Mouse (Mus musculus) limb, embryonic 14.5 days (tissue): ENCODE measurements around the gene Ccm2l. TPM values are rescaled to one million over a fixed set of nuclear protein-coding genes. Genes with fewer than 3 reads are reported as not detected.

Source experiments
- ATAC-seq: fragments of 200-750 bp; cut with Nextera tagmentation; 2 replicates; pipeline ENCODE4 v1.8.0; 2017; ENCODE audit warnings: low read depth, moderate number of reproducible peaks, moderate TSS enrichment; ENCODE audit not compliant: low FRiP score
- DNase-seq: peaks from one replicate; pipeline ENCODE4 v3.0.0-alpha.2; 2015; ENCODE audit warnings: low spot score
- H3K27ac ChIP-seq: fragments of 300-500 bp; sonication (generic); replicated peaks from 2 replicates; pipeline ENCODE4 v1.5.1; 2014; ENCODE audit warnings: low read depth, mild to moderate bottlenecking, low read length, moderate library complexity, mixed read lengths
- H3K27me3 ChIP-seq: fragments of 300-500 bp; sonication (generic); 2 replicates; pipeline ENCODE4 v1.6.1; 2014; ENCODE audit warnings: low read length, mixed read lengths; ENCODE audit not compliant: control insufficient read depth, insufficient read depth
- H3K36me3 ChIP-seq: fragments of 300-500 bp; sonication (generic); 2 replicates; pipeline ENCODE4 v1.6.1; 2014; ENCODE audit warnings: mild to moderate bottlenecking, low read length, moderate library complexity, mixed read lengths; ENCODE audit not compliant: control insufficient read depth, insufficient read depth
- H3K4me1 ChIP-seq: fragments of 300-500 bp; sonication (generic); 2 replicates; pipeline ENCODE4 v1.6.1; 2014; ENCODE audit warnings: antibody characterized with exemption, low read length, mixed read lengths; ENCODE audit not compliant: control insufficient read depth, insufficient read depth
- H3K4me2 ChIP-seq: fragments of 300-500 bp; sonication (generic); replicated peaks from 2 replicates; pipeline ENCODE4 v1.6.1; 2014; ENCODE audit warnings: low read depth, mild to moderate bottlenecking, low read length, moderate library complexity; ENCODE audit not compliant: severe bottlenecking
- H3K4me3 ChIP-seq: fragments of 300-500 bp; sonication (generic); replicated peaks from 2 replicates; pipeline ENCODE4 v1.5.1; 2014; ENCODE audit warnings: low read length
- H3K9ac ChIP-seq: fragments of 300-500 bp; sonication (generic); 2 replicates; pipeline ENCODE4 v1.6.1; 2014; ENCODE audit warnings: mild to moderate bottlenecking, low read depth, low read length, moderate library complexity; ENCODE audit not compliant: severe bottlenecking
- H3K9me3 ChIP-seq: fragments of 300-500 bp; sonication (generic); 2 replicates; pipeline ENCODE4 v1.6.1; 2016; ENCODE audit warnings: low read length; ENCODE audit not compliant: control insufficient read depth
- POLR2A ChIP-seq: fragments of 200-500 bp; IDR thresholded peaks from 2 replicates; pipeline ENCODE4 v1.8.0; 2012; ENCODE audit warnings: inconsistent platforms, mild to moderate bottlenecking, moderate library complexity, borderline replicate concordance; ENCODE audit not compliant: insufficient read depth, insufficient read length; ENCODE audit errors: extremely low read depth
- WGBS: fragments of 180-500 bp; shearing (Covaris S2); extraction: QIAGEN DNeasy Blood & Tissue Kit; methylation state at CpG from one replicate; pipeline ENCODE4 v1.1.7; 2014; 5-methylcytosine and 5-hydroxymethylcytosine counted together
- polyA plus RNA-seq, 2 experiments: library from polyadenylated mRNA; depleted of rRNA in 1 of 2; stranded (reverse) in 1 of 2; unstranded in 1 of 2; fragments of >200 nt; fragmentation: Nextera tagmentation in 1 of 2; extraction: Ambion mirVana in 1 of 2; gene quantifications; 2 replicates each; pipeline versions ENCODE4 v1.2.1 to v1.2.3; 2012 to 2014

The Ccm2l gene
- polyA plus RNA-seq, 2 experiments, result 2.1 to 11.4 TPM

- H3K27me3 ChIP-seq, result peaks cover 17% of the 10 kb centered on the region
- ATAC-seq (no peak), DNase-seq (no peak)
- no peak overlapping the region for H3K9ac ChIP-seq
- H3K36me3 ChIP-seq, result no peaks in the 10 kb centered on the region
- no peaks in the 10 kb centered on the region for H3K9me3 ChIP-seq
- H3K4me3 ChIP-seq, result no peak overlapping the region
- H3K4me2 ChIP-seq, result no peak overlapping the region
- no peak overlapping the region for H3K27ac ChIP-seq
- TF ChIP-seq POLR2A, result no peak
- 76% methylated on average over 7 of the region's 7 CpGs for WGBS
- H3K4me1 ChIP-seq, result no peaks in the 10 kb centered on the region
Observed at GRCm38 (mm10) chr2:153026052-153026451, 39.7 kb upstream of the Ccm2l start.

- 47% methylated on average over 4 of the region's 4 CpGs for WGBS
Observed at GRCm38 (mm10) chr2:153027501-153027900, 38.3 kb upstream of the Ccm2l start.

GRCm38 (mm10) chr2:153030422-153030821 is 35.3 kb upstream of the Ccm2l start:
- ATAC-seq (no peak), DNase-seq (no peak)
- H3K27me3 ChIP-seq, result peaks cover 49% of the 10 kb centered on the region
- H3K9me3 ChIP-seq, result no peaks in the 10 kb centered on the region
- no peak for TF ChIP-seq POLR2A
- no peaks in the 10 kb centered on the region for H3K36me3 ChIP-seq
- no peak overlapping the region for H3K4me2 ChIP-seq
- WGBS, result 16% methylated on average over 4 of the region's 4 CpGs
- H3K9ac ChIP-seq, result no peak overlapping the region
- H3K4me3 ChIP-seq, result no peak overlapping the region
- H3K27ac ChIP-seq, result no peak overlapping the region
- peaks cover 6% of the 10 kb centered on the region; the same call in 1 of the 2 replicates for H3K4me1 ChIP-seq

More at GRCm38 (mm10) chr2:153027501-153027900, 38.3 kb upstream of the Ccm2l start:
- Histone ChIP-seq H3K4me1 (peaks cover 6% of the 10 kb centered on the region; the same call in 1 of the 2 replicates), H3K4me3 (no peak overlapping the region), H3K9me3 (no peaks in the 10 kb centered on the region), H3K27me3 (peaks cover 32% of the 10 kb centered on the region), H3K4me2 (no peak overlapping the region), H3K36me3 (no peaks in the 10 kb centered on the region), H3K27ac (no peak overlapping the region), H3K9ac (no peak overlapping the region)
- TF ChIP-seq POLR2A, result no peak
- DNase-seq (no peak), ATAC-seq (no peak)

- ATAC-seq, result no peak
- Histone ChIP-seq H3K27me3 (peaks cover 49% of the 10 kb centered on the region), H3K36me3 (no peaks in the 10 kb centered on the region), H3K4me1 (peaks cover 6% of the 10 kb centered on the region; the same call in 1 of the 2 replicates), H3K9ac (no peak within 1 kb of the TSS), H3K9me3 (no peaks in the 10 kb centered on the region), H3K4me3 (peak within 1 kb of the TSS; percentile 39), H3K4me2 (peak within 1 kb of the TSS; percentile 79), H3K27ac (no peak within 1 kb of the TSS)
- 3% methylated on average over 25 of the region's 54 CpGs for WGBS
- TF ChIP-seq POLR2A, result no peak
- no peak for DNase-seq
Observed at GRCm38 (mm10) chr2:153031126-153032082, 34.4 kb upstream of the Ccm2l start, which contains the start of gene Xkr7. TSS of gene Xkr7 (plus strand) at chr2:153031852.

GRCm38 (mm10) chr2:153032083-153032842 is 33.5 kb upstream of the Ccm2l start:
- H3K4me3 ChIP-seq, result peak overlapping the region; percentile 39
- ATAC-seq (peak; percentile 60; the same call in 1 of the 2 replicates), DNase-seq (peak; percentile 74)
- peak overlapping the region; percentile 79 for H3K4me2 ChIP-seq
- no peak overlapping the region for H3K27ac ChIP-seq
- TF ChIP-seq POLR2A, result no peak
- no peak overlapping the region for H3K9ac ChIP-seq
- H3K27me3 ChIP-seq, result peaks cover 49% of the 10 kb centered on the region
- peaks cover 6% of the 10 kb centered on the region; the same call in 1 of the 2 replicates for H3K4me1 ChIP-seq
- no peaks in the 10 kb centered on the region for H3K36me3 ChIP-seq
- no peaks in the 10 kb centered on the region for H3K9me3 ChIP-seq
- WGBS, result 2% methylated on average over 35 of the region's 58 CpGs
